ENCODE assay signal across 9 mouse cellular contexts in genomic region chr6:91616541-91616940, GRCm38 (mm10).
DNase-seq lines count a peak whose midpoint lies in the region; ATAC-seq and TF ChIP-seq lines count a peak whose summit lies in the region.
"Had no signal": no experiment of that assay in that cellular context is flagged by ENCODE, and none has a peak within 500 bp of the region (broad histone marks: within the 10 kb centered on the region; RNA-seq: fewer than 3 reads in every experiment).

No protein-coding gene starts in this region.

- peaks cover 14% of the 10 kb centered on the region for H3K4me1 ChIP-seq in heart, embryonic 11.5 days (ENCODE audit: control insufficient read depth, insufficient read depth, low read length)
- peaks cover 10% of the 10 kb centered on the region for H3K4me1 ChIP-seq in limb, embryonic 14.5 days (ENCODE audit: control insufficient read depth, insufficient read depth, low read length)
- H3K4me1 ChIP-seq in neural tube, embryonic 15.5 days, result peaks cover 23% of the 10 kb centered on the region

- no peak for ATAC-seq in heart, embryonic 11.5 days (replicated peaks; ENCODE audit: insufficient number of reproducible peaks, low FRiP score, low TSS enrichment)
- no peak for ATAC-seq in limb, embryonic 14.5 days (ENCODE audit: low FRiP score, low read depth)
- ATAC-seq in neural tube, embryonic 15.5 days (ENCODE audit: low FRiP score), result no peak; the same call in none of the 2 replicates
- ATAC-seq in activated CD4-positive, CD25-positive, alpha-beta regulatory T cell, adult 4 months, result no peak

- H3K27me3 ChIP-seq in heart, embryonic 11.5 days (ENCODE audit: control insufficient read depth, insufficient read depth, low read length), result no peaks in the 10 kb centered on the region
- H3K27me3 ChIP-seq in limb, embryonic 14.5 days (ENCODE audit: control insufficient read depth, insufficient read depth, low read length), result no peaks in the 10 kb centered on the region
- no peaks in the 10 kb centered on the region for H3K27me3 ChIP-seq in neural tube, embryonic 15.5 days (replicated peaks)
- H3K27me3 ChIP-seq: CH12.LX had no signal

- no peak overlapping the region for H3K27ac ChIP-seq in heart, embryonic 11.5 days (ENCODE audit: low read depth, low read length)
- no peak overlapping the region for H3K27ac ChIP-seq in limb, embryonic 14.5 days (replicated peaks; ENCODE audit: low read depth, low read length)
- H3K27ac ChIP-seq in neural tube, embryonic 15.5 days (replicated peaks), result peak overlapping the region; percentile 91

- no peak for TF ChIP-seq POLR2A in brain, embryonic 14.5 days (IDR thresholded peaks at IDR 0.05; ENCODE audit: borderline replicate concordance, extremely low read depth, insufficient read depth, insufficient read length, poor library complexity, severe bottlenecking)
- no peak for TF ChIP-seq POLR2A in limb, embryonic 14.5 days (IDR thresholded peaks at IDR 0.05; ENCODE audit: borderline replicate concordance, extremely low read depth, insufficient read depth, insufficient read length)

- 71% methylated on average over 7 of the region's 7 CpGs for WGBS in heart, embryonic 11.5 days (ENCODE audit: insufficient replicate concordance)
- WGBS in limb, embryonic 14.5 days, result 52% methylated on average over 7 of the region's 7 CpGs
- WGBS in neural tube, embryonic 15.5 days, result 22% methylated on average over 7 of the region's 7 CpGs

- intact Hi-C loops in gastrocnemius, postnatal 14 days (cut with DNase I; ENCODE audit: low total_unique reads), result no loop called here

- H3K9me3 ChIP-seq in heart, embryonic 11.5 days (replicated peaks; ENCODE audit: control insufficient read depth, low read length), result no peaks in the 10 kb centered on the region
- H3K9me3 ChIP-seq in limb, embryonic 14.5 days (ENCODE audit: control insufficient read depth, low read length), result no peaks in the 10 kb centered on the region
- H3K9me3 ChIP-seq in neural tube, embryonic 15.5 days (replicated peaks), result no peaks in the 10 kb centered on the region

- no peaks in the 10 kb centered on the region for H3K36me3 ChIP-seq in heart, embryonic 11.5 days (ENCODE audit: control insufficient read depth, insufficient read depth, low read length)
- no peaks in the 10 kb centered on the region for H3K36me3 ChIP-seq in limb, embryonic 14.5 days (ENCODE audit: control insufficient read depth, insufficient read depth, low read length)
- H3K36me3 ChIP-seq in neural tube, embryonic 15.5 days, result no peaks in the 10 kb centered on the region

- no peak overlapping the region for H3K4me3 ChIP-seq in heart, embryonic 11.5 days (ENCODE audit: low read depth, low read length)
- peak overlapping the region; percentile 33 for H3K4me3 ChIP-seq in limb, embryonic 14.5 days (replicated peaks; ENCODE audit: low read length)
- peak overlapping the region; percentile 38 for H3K4me3 ChIP-seq in neural tube, embryonic 15.5 days (replicated peaks)

- no peak for DNase-seq in heart, adult 9 months (ENCODE audit: low spot score in 2 of 2)
- peak; percentile 89 for DNase-seq in brain, embryonic 14.5 days (ENCODE audit: low read depth)
- DNase-seq in heart, postnatal 4 days, result peak; percentile 27
- peak; percentile 5 for DNase-seq in limb, embryonic 14.5 days (ENCODE audit: low spot score)
- no peak for DNase-seq in gastrocnemius, postnatal 14 days

- H3K9ac ChIP-seq in heart, embryonic 11.5 days (ENCODE audit: low read depth, low read length), result peak overlapping the region; percentile 52; the same call in 1 of the 2 replicates
- H3K9ac ChIP-seq in limb, embryonic 14.5 days (ENCODE audit: low read depth, low read length, severe bottlenecking), result peak overlapping the region; percentile 62
- H3K9ac ChIP-seq in neural tube, embryonic 15.5 days (replicated peaks), result peak overlapping the region; percentile 49

- H3K4me2 ChIP-seq in heart, embryonic 11.5 days, result peak overlapping the region; percentile 60
- peak overlapping the region; percentile 64 for H3K4me2 ChIP-seq in limb, embryonic 14.5 days (replicated peaks; ENCODE audit: low read depth, low read length, severe bottlenecking)
- peak overlapping the region; percentile 64 for H3K4me2 ChIP-seq in neural tube, embryonic 15.5 days

- TF ChIP-seq CTCF in brain, embryonic 14.5 days (IDR thresholded peaks at IDR 0.05; ENCODE audit: borderline replicate concordance, extremely low read depth, insufficient read depth, insufficient read length), result no peak

Comparison
In these comparisons a context has a peak if more than half of its experiments do, and no peak if none do; other contexts are left out.
1. DNase-seq: peak in brain, embryonic 14.5 days (single experiment), heart, postnatal 4 days (single experiment) and limb, embryonic 14.5 days (single experiment); none in heart, adult 9 months (0 of 2) and gastrocnemius, postnatal 14 days (single experiment).
2. Peak in every context shown above with its lines, with median percentiles within 50 percentile points of each other: H3K4me2 ChIP-seq and H3K9ac ChIP-seq.